Mouse (Mus musculus) C2C12 (cell line): Measurements from ENCODE around the gene Mef2d. TPM values are rescaled to one million over a fixed set of nuclear protein-coding genes. Genes with fewer than 3 reads are reported as not detected.

Experiments
- H3K27me3 ChIP-seq: one replicate; pipeline ENCODE4 v1.6.1; 2011; ENCODE audit not compliant: control insufficient read depth, insufficient read depth, insufficient read length
- H3K36me3 ChIP-seq: one replicate; pipeline ENCODE4 v1.6.1; 2011; ENCODE audit not compliant: control insufficient read depth, insufficient read depth
- H3K4me3 ChIP-seq: one replicate; pipeline ENCODE4 v1.5.1; 2011; ENCODE audit warnings: mild to moderate bottlenecking, control low read depth; ENCODE audit not compliant: poor library complexity, insufficient read depth, severe bottlenecking
- H3K79me2 ChIP-seq: one replicate; pipeline ENCODE4 v1.6.1; 2011; ENCODE audit not compliant: control insufficient read depth, insufficient read depth
- H3K79me3 ChIP-seq: one replicate; pipeline ENCODE4 v1.6.1; 2011; ENCODE audit warnings: low read depth, control low read depth
- H3ac ChIP-seq: one replicate; pipeline ENCODE3; 2011; ENCODE audit warnings: low read depth; ENCODE audit not compliant: control insufficient read depth, insufficient read length
- CEBPB ChIP-seq: IDR thresholded peaks from one replicate; pipeline ENCODE4 v1.6.1; 2011; ENCODE audit warnings: low read depth, mild to moderate bottlenecking, control low read depth, moderate library complexity
- CTCF ChIP-seq: IDR thresholded peaks from one replicate; pipeline ENCODE4 v1.5.1; 2011; ENCODE audit not compliant: control insufficient read depth, insufficient read depth, insufficient read length
- FOSL1 ChIP-seq: IDR thresholded peaks from one replicate; pipeline ENCODE4 v1.8.0; 2011; ENCODE audit warnings: mild to moderate bottlenecking, low read length; ENCODE audit not compliant: poor library complexity, insufficient read depth, severe bottlenecking
- MAX ChIP-seq: IDR thresholded peaks from one replicate; pipeline ENCODE4 v1.6.1; 2011; ENCODE audit warnings: mild to moderate bottlenecking, control low read depth
- MYOD1 ChIP-seq: IDR thresholded peaks from one replicate; pipeline ENCODE4 v1.6.1; 2011; ENCODE audit warnings: low read depth; ENCODE audit not compliant: control insufficient read depth, insufficient read length
- MYOG ChIP-seq: IDR thresholded peaks from one replicate; pipeline ENCODE4 v1.6.1; 2011; ENCODE audit not compliant: control insufficient read depth, insufficient read length; ENCODE audit errors: extremely low read depth
- USF1 ChIP-seq: IDR thresholded peaks from one replicate; pipeline ENCODE4 v1.6.1; 2011; ENCODE audit warnings: low read depth, mild to moderate bottlenecking, control low read depth, moderate library complexity
- polyA plus RNA-seq: library from polyadenylated mRNA; unstranded; fragments of >200 nt; fragmentation: generic; extraction: Trizol; gene quantifications from one replicate; pipeline ENCODE4 v1.2.1, GENCODE M21; 2012; ENCODE audit warnings: missing spikeins

Mef2d gene
- polyA plus RNA-seq, 1 experiment: 35.3 TPM

DNA sequence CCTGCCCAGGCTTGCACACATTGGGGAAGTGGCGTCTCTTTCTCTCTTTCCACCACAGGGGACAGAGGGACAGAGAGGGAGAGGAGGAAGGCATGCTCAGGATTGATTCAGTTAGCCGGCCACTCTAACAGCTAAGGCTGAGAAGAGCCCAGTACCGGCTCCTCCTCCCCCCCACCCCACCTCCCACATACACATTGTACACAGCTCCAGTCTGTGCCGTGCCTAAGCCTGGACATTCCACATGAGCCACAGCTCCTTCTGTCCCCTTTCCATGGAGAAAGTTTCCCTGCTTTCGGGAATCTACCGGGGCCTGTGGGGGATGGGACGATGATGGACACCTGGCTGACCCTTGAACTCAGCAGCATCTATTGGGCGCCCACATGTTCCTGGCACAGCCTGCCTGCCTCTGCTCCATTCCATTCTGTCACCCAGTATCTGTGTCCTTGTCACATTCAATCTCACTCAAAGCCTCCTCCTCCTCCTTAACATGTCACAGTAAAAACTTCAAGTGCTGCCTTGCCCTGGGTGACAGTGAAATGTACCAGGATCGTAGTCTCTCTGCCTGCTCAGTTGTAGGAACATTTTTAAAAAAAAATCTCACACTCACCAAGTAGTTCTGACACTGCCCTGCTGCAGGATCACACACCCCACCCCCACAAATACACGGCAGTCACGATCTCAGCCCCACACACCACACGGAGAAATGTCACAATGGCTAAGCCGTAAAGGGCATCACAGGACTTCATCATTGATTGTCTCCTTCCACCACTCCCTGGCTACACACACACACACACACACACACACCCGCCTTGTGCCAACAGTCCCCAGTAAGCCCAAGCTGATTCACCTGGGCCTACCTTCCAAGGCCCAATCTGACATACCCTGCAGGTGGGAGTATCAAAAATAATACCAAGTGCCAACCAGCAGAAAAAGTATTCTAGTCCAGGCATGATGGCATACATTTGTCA lies 20.7 kb upstream of the Mef2d start:
- peaks cover 41% of the 10 kb centered on the region for H3K36me3 ChIP-seq
- H3ac ChIP-seq: no peak overlapping the region
- no peak for TF ChIP-seq FOSL1
- no peak for TF ChIP-seq MYOG
- no peak for TF ChIP-seq CTCF
- TF ChIP-seq CEBPB: no peak
- no peak for TF ChIP-seq MAX
- no peak for TF ChIP-seq USF1
- no peak for TF ChIP-seq MYOD1
- no peak overlapping the region for H3K4me3 ChIP-seq
- H3K79me3 ChIP-seq: no peaks in the 10 kb centered on the region
- no peaks in the 10 kb centered on the region for H3K27me3 ChIP-seq
- H3K79me2 ChIP-seq: no peaks in the 10 kb centered on the region

DNA sequence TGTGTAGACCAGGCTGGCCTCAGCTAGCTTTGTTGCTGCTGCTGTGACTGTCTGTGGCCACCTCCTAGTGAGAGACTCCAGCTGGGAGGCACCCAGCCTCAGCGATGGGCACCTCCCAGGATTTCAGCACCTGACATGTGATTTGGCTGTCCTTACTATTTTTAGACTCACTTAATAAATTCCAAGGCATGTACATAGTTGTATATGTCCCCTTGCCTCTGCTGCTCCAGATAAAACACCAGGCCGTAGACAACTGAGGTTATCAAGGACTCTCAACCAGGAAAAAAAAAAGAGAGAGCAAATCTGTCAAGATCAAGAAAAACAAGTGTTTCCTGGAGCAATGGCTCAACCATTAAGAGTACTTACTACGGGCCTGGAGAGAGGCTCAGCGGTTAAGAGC lies 17.0 kb upstream of the Mef2d start:
- no peaks in the 10 kb centered on the region for H3K27me3 ChIP-seq
- H3ac ChIP-seq: no peak overlapping the region
- peaks cover 10% of the 10 kb centered on the region for H3K36me3 ChIP-seq
- no peaks in the 10 kb centered on the region for H3K79me2 ChIP-seq
- no peaks in the 10 kb centered on the region for H3K79me3 ChIP-seq
- TF ChIP-seq MYOD1: no peak
- no peak for TF ChIP-seq MAX
- TF ChIP-seq MYOG: no peak
- no peak for TF ChIP-seq CTCF
- TF ChIP-seq CEBPB: no peak
- TF ChIP-seq FOSL1: no peak
- TF ChIP-seq USF1: no peak
- no peak overlapping the region for H3K4me3 ChIP-seq

DNA sequence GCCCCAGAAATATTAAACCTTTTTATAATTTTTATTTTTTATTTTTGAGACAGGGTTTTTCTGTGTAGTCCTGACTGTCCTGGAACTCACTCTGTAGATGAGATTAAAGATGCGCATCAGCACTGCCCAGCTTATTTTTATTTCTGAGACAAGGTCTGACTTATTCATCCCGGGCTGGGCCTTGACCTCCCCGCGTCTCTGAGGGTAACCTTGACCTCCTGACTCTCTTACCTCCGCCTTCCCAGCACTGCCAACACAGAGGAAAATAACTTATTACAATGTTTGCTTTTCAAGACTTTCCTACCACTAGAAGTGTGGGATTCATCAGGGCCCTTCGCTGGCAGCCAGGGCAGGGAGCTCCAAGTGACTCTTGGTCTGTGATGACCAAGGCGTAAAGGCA lies 16.0 kb upstream of the Mef2d start:
- H3ac ChIP-seq: no peak overlapping the region
- no peaks in the 10 kb centered on the region for H3K27me3 ChIP-seq
- H3K79me3 ChIP-seq: no peaks in the 10 kb centered on the region
- no peak for TF ChIP-seq MYOD1
- no peak for TF ChIP-seq USF1
- no peak for TF ChIP-seq CEBPB
- TF ChIP-seq MAX: no peak
- TF ChIP-seq MYOG: no peak
- TF ChIP-seq CTCF: no peak
- TF ChIP-seq FOSL1: no peak
- H3K79me2 ChIP-seq: no peaks in the 10 kb centered on the region
- H3K36me3 ChIP-seq: no peaks in the 10 kb centered on the region
- no peak overlapping the region for H3K4me3 ChIP-seq

DNA sequence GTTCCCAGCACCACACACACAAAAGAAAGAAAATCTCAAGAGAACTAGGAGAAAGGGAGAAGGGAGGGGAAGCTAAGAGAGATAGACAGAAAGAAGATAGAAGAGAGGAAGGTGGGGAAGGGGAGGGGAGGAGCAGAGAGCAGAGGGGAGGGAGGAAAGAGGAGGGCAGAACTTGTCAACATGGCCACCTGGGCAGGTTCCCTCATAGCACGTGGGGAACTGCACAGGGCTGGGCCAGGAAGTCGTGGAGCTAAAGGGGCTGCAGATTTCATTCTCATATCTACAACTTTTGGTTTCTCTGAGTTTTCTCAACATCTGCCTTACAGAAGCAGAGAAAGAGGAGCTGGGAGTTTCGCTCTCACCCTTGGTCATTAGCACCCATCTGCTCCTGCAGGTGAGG lies 14.5 kb upstream of the Mef2d start:
- Histone ChIP-seq H3K79me2 (no peaks in the 10 kb centered on the region), H3K4me3 (no peak overlapping the region), H3K27me3 (no peaks in the 10 kb centered on the region), H3ac (no peak overlapping the region), H3K79me3 (no peaks in the 10 kb centered on the region), H3K36me3 (no peaks in the 10 kb centered on the region)
- TF ChIP-seq CTCF (no peak), CEBPB (no peak), USF1 (no peak), MAX (no peak), FOSL1 (no peak), MYOG (no peak), MYOD1 (no peak)

DNA sequence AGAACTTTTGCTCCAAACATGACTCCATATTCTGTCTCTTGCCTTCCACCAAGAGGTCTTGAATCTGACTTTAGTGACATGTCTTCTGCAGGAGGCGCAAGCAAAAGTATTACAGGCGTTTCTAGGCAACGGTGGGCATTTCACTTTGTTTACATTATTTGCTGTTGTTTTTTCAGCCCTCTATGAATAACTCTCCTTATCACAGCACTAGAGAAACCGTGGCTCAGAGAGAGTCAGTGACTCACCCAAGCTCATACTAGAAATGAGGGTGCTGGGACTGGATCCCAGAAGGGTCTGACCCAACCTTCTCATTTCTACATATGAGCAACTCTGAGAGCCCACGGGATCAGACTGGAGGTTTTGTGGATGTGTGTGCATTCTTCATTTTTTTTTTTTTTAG lies 14.1 kb upstream of the Mef2d start:
- Histone ChIP-seq H3ac (no peak overlapping the region), H3K27me3 (no peaks in the 10 kb centered on the region), H3K36me3 (no peaks in the 10 kb centered on the region), H3K79me3 (no peaks in the 10 kb centered on the region), H3K4me3 (no peak overlapping the region), H3K79me2 (no peaks in the 10 kb centered on the region)
- TF ChIP-seq CTCF (no peak), MAX (no peak), MYOG (no peak), MYOD1 (no peak), CEBPB (no peak), FOSL1 (no peak), USF1 (no peak)

DNA sequence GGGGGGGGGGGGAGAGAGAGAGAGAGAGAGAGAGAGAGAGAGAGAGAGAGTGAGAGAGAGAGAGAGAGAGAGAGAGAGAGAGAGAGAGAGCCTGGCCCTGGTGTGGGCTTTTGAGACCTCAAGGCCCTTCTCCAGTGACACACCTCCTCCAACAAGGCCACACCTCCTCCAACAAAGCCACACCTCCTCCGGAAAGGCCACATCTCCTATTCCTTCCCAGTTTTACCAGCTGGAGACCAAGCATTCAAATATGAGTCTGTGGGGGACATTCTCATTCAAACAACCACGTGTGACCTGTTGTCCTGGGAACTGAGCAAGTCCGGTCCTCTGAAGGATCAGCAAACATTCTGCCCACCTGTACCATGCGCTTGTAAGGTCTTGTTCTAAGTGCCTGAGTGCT lies 13.2 kb upstream of the Mef2d start:
- Histone ChIP-seq H3K4me3 (no peak overlapping the region), H3K79me2 (no peaks in the 10 kb centered on the region), H3ac (no peak overlapping the region), H3K79me3 (no peaks in the 10 kb centered on the region), H3K36me3 (no peaks in the 10 kb centered on the region), H3K27me3 (no peaks in the 10 kb centered on the region)
- no peak for TF ChIP-seq CEBPB
- TF ChIP-seq MAX: no peak
- TF ChIP-seq MYOG: no peak
- TF ChIP-seq FOSL1: no peak
- TF ChIP-seq USF1: no peak
- TF ChIP-seq CTCF: no peak
- no peak for TF ChIP-seq MYOD1
